Mouse (Mus musculus): ENCODE measurements around the gene Lrrtm1.

Lrrtm1 gene

GRCm38 (mm10) chr6:77242601-77243406 is at the start of gene Lrrtm1:
Gene Lrrtm1 (plus strand): TSS chr6:77242689.
- no peak for DNase-seq

GRCm38 (mm10) chr6:77196650-77197049 is 45.8 kb upstream of the Lrrtm1 start:
- DNase-seq, result no peak

GRCm38 (mm10) chr6:77199375-77199774 is 43.1 kb upstream of the Lrrtm1 start:
- no peak for DNase-seq

- DNase-seq, result no peak
Observed at GRCm38 (mm10) chr6:77209183-77209582, 33.3 kb upstream of the Lrrtm1 start.

GRCm38 (mm10) chr6:77209929-77210328 is 32.6 kb upstream of the Lrrtm1 start:
- DNase-seq, result no peak

- DNase-seq, result no peak
Observed at GRCm38 (mm10) chr6:77213757-77214409, 28.6 kb upstream of the Lrrtm1 start.

- DNase-seq, result no peak
Observed at GRCm38 (mm10) chr6:77215322-77215721, 27.2 kb upstream of the Lrrtm1 start.

- no peak for DNase-seq
Observed at GRCm38 (mm10) chr6:77218875-77219274, 23.6 kb upstream of the Lrrtm1 start.

- no peak for DNase-seq
Observed at GRCm38 (mm10) chr6:77220776-77221175, 21.7 kb upstream of the Lrrtm1 start.

- DNase-seq, result no peak
Observed at GRCm38 (mm10) chr6:77222849-77223638, 19.4 kb upstream of the Lrrtm1 start.

- no peak for DNase-seq
Observed at GRCm38 (mm10) chr6:77240426-77240825, 2.1 kb upstream of the Lrrtm1 start.

GRCm38 (mm10) chr6:77243541-77244231 is 1.2 kb downstream of the Lrrtm1 start:
- no peak for DNase-seq

GRCm38 (mm10) chr6:77253480-77253879 is 11.0 kb downstream of the Lrrtm1 start:
- DNase-seq, result no peak

- DNase-seq, result no peak
Observed at GRCm38 (mm10) chr6:77256348-77256747, 13.9 kb downstream of the Lrrtm1 start.

GRCm38 (mm10) chr6:77257358-77258105 is 15.0 kb downstream of the Lrrtm1 start:
- DNase-seq, result no peak

- no peak for DNase-seq
Observed at GRCm38 (mm10) chr6:77265163-77265562, 22.7 kb downstream of the Lrrtm1 start.

- no peak for DNase-seq
Observed at GRCm38 (mm10) chr6:77278794-77279193, 36.3 kb downstream of the Lrrtm1 start.

GRCm38 (mm10) chr6:77286317-77286716 is 43.8 kb downstream of the Lrrtm1 start:
- no peak for DNase-seq

- no peak for DNase-seq
Observed at GRCm38 (mm10) chr6:77288402-77288801, 45.9 kb downstream of the Lrrtm1 start.

GRCm38 (mm10) chr6:77291415-77291814 is 48.9 kb downstream of the Lrrtm1 start:
- no peak for DNase-seq

GRCm38 (mm10) chr6:77301305-77301704 is 58.8 kb downstream of the Lrrtm1 start:
- DNase-seq, result no peak

- no peak for DNase-seq
Observed at GRCm38 (mm10) chr6:77306796-77307195, 64.3 kb downstream of the Lrrtm1 start.
